Mouse (Mus musculus): Measurements from ENCODE around the gene Lima1. TPM values are rescaled to one million over a fixed set of nuclear protein-coding genes. Genes with fewer than 3 reads are reported as not detected.

Lima1 gene
- 24.2 TPM for polyA plus RNA-seq (2014; fragmentation: Illumina TruSeq; extraction: RNeasy Lipid Tissue Mini Kit (QIAGEN cat#74804); ENCODE audit: low read depth, low replicate concordance)

GRCm38 (mm10) chr15:99875334-99875869, at the start of gene Lima1:
Gene Lima1, minus strand, starts transcription at chr15:99875456.

GRCm38 (mm10) chr15:99772881-99772924, 102.6 kb downstream of the Lima1 start, which contains the start of gene Cers5:
Gene Cers5, minus strand, starts transcription at chr15:99772885.

Other genes starting within 250 kb of the Lima1 start
- gene Racgap1, start 223.8 kb downstream of the Lima1 start, polyA plus RNA-seq (2014; fragmentation: Illumina TruSeq; extraction: RNeasy Lipid Tissue Mini Kit (QIAGEN cat#74804); ENCODE audit: low read depth, low replicate concordance): 0.82 TPM
- not detected for gene Asic1, start 205.1 kb downstream of the Lima1 start, polyA plus RNA-seq (2014; fragmentation: Illumina TruSeq; extraction: RNeasy Lipid Tissue Mini Kit (QIAGEN cat#74804); ENCODE audit: low read depth, low replicate concordance)
- gene Smarcd1, start 173.3 kb downstream of the Lima1 start, polyA plus RNA-seq (2014; fragmentation: Illumina TruSeq; extraction: RNeasy Lipid Tissue Mini Kit (QIAGEN cat#74804); ENCODE audit: low read depth, low replicate concordance): 2.4 TPM
- not detected for gene Gm17349, start 170.0 kb downstream of the Lima1 start, polyA plus RNA-seq (2014; fragmentation: Illumina TruSeq; extraction: RNeasy Lipid Tissue Mini Kit (QIAGEN cat#74804); ENCODE audit: low read depth, low replicate concordance)
- 20.9 TPM for gene Gpd1, start 157.9 kb downstream of the Lima1 start, polyA plus RNA-seq (2014; fragmentation: Illumina TruSeq; extraction: RNeasy Lipid Tissue Mini Kit (QIAGEN cat#74804); ENCODE audit: low read depth, low replicate concordance)
- gene Cox14, start 149.8 kb downstream of the Lima1 start, polyA plus RNA-seq (2014; fragmentation: Illumina TruSeq; extraction: RNeasy Lipid Tissue Mini Kit (QIAGEN cat#74804); ENCODE audit: low read depth, low replicate concordance): 10.4 TPM
- 1.7 TPM for gene Cers5, start 102.6 kb downstream of the Lima1 start, polyA plus RNA-seq (2014; fragmentation: Illumina TruSeq; extraction: RNeasy Lipid Tissue Mini Kit (QIAGEN cat#74804); ENCODE audit: low read depth, low replicate concordance)
- not detected for gene Fam186a, start 91.6 kb upstream of the Lima1 start, polyA plus RNA-seq (2014; fragmentation: Illumina TruSeq; extraction: RNeasy Lipid Tissue Mini Kit (QIAGEN cat#74804); ENCODE audit: low read depth, low replicate concordance)
- 50.8 TPM for gene Larp4, start 94.6 kb upstream of the Lima1 start, polyA plus RNA-seq (2014; fragmentation: Illumina TruSeq; extraction: RNeasy Lipid Tissue Mini Kit (QIAGEN cat#74804); ENCODE audit: low read depth, low replicate concordance)
- 1.2 TPM for gene Dip2b, start 163.2 kb upstream of the Lima1 start, polyA plus RNA-seq (2014; fragmentation: Illumina TruSeq; extraction: RNeasy Lipid Tissue Mini Kit (QIAGEN cat#74804); ENCODE audit: low read depth, low replicate concordance)